Mouse (Mus musculus) hematopoietic multipotent progenitor cell, adult 10-12 weeks (in vitro differentiated cells): ENCODE measurements around the gene Gm28042. TPM values are rescaled to one million over a fixed set of nuclear protein-coding genes. Genes with fewer than 3 reads are reported as not detected.

ENCODE experiments used
- polyA plus RNA-seq: library from polyadenylated mRNA; stranded (reverse); fragments of >175 nt; gene quantifications from 2 replicates; pipeline ENCODE4 v1.2.3, GENCODE M21; 2012; ENCODE audit warnings: low replicate concordance

Gene Gm28042
- 2.1 and 3.3 TPM in 2 replicates for polyA plus RNA-seq

DNA sequence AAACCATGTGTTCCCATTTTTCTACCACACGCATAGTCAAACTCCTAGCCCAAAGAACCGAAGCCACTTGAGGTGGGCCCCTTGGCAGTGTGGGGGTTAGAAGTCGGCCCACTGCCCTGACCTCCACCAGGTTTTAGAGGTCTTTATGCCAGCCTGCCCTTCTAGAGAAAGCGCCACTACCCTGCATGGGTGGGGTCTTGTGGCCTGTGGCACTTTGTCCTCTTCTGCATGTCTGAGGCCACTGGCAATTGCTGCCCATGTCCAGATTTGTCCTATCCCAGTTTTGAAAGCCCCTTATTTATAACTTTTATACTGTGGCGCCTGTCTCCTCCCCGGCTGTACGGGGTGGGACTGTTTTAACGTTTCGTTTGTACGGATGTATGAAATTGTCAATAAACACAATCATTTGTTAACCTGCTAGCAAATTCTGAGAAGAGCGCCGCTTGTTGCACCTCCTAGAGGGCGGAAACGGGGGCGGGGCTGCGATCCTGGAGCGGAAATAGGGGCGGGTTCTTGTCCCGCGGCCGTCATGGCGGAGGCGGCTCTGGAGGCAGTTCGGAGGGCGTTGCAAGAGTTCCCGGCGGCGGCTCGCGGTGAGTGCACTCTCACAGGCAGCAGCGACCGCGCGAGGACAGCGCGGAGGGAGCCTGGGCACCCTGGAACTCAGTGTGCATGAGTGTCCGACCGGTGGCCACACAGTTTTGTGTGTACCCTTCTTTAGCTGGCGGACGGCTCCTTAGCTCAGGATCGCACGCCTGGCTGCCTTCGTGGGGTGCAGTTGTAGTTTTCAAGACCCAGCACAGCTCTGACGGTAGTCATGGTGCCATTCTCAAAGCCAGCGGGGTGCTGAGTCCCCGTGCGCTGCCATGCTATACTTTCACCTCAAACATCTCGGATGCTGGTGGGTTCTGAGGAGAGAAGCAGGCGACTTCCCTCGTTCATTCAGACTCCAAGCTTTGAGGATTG is at the start of gene Gm28042, which contains the start of gene Jmjd7:
Gene Gm28042 (plus strand): TSS at position 510 of the 966 bp plus-strand sequence.
Gene Jmjd7 (plus strand): TSS at position 500 of the 966 bp plus-strand sequence.

DNA sequence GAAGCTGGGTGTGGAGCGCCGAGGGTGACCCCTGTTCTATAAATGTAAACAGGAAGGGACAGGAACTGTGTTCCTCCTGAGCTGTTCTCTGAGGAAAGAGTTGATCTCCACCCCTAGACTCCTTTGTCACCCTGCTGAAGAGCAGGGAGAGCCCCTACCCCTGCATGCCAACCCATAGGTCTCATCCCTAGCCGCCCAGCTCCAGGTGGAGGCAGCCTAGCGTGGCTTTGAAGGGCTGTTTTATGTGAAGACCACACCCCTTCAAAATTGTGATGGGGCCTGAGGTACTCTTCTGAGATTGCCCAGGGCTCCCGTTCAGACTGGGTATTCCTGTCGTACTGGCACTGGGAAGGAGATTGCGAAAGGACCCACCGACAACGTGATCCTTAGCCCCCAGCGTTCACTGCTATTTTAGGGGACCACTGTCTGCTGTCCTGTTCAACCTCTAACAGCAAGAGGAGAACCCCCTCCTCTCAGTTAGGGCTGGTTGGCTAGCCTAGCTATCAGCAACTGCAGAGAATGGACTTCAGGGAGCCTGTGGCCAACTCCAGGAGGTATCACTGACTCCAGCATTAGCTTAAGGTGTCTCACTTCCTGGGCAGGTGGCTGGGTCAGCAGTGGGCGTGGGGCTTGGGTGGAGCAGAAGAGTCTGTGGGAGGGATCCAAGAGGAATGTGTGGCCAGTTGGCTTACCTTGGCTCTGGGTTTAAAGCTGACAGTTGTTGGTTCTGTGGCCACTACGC is 5.6 kb downstream of the Gm28042 start, which contains the start of gene Pla2g4b:
Gene Pla2g4b (plus strand): TSS at position 692 of the 742 bp plus-strand sequence.

Other genes starting within 250 kb of the Gm28042 start
- 14.8 and 28.4 TPM in 2 replicates for gene Rpap1, start 240.0 kb upstream of the Gm28042 start, polyA plus RNA-seq
- gene Tyro3, start 229.8 kb upstream of the Gm28042 start, polyA plus RNA-seq, result 1.5 TPM in 2 replicates
- gene Mga, start 130.3 kb upstream of the Gm28042 start, polyA plus RNA-seq, result 3.7 and 5.3 TPM in 2 replicates
- gene Mapkbp1, start 54.8 kb upstream of the Gm28042 start, polyA plus RNA-seq, result 5.8 and 6.0 TPM in 2 replicates
- gene Jmjd7, start within 50 bp of the Gm28042 start, polyA plus RNA-seq, result 7.2 and 11.4 TPM in 2 replicates
- gene Pla2g4b, start 5.9 kb downstream of the Gm28042 start, polyA plus RNA-seq, result 11.6 and 19.0 TPM in 2 replicates
- 37.0 and 72.5 TPM in 2 replicates for gene Ehd4, start 127.1 kb downstream of the Gm28042 start, polyA plus RNA-seq
- gene Pla2g4e, start 217.8 kb downstream of the Gm28042 start, polyA plus RNA-seq, result not detected in 2 replicates